Mouse (Mus musculus) layer of hippocampus, postnatal 36 days (tissue): ENCODE results near the gene Dcaf7. TPM values are rescaled to one million over a fixed set of nuclear protein-coding genes. Genes with fewer than 3 reads are reported as not detected.
"Not testable (repeated sequence)": the region's sequence is repeated elsewhere in the genome, so short reads cannot be mapped to it uniquely, and the experiment has no call there.

Source experiments
- DNase-seq, 2 experiments: peaks; one replicate each; pipeline ENCODE4 v3.0.0; 2022
- total RNA-seq, 2 experiments: library from RNA; stranded (reverse); gene quantifications; 2 replicates each; pipeline ENCODE4 v1.2.3; 2021

Gene Dcaf7
- total RNA-seq, result 100 to 1,000 TPM; 137 to 141 TPM

DNA sequence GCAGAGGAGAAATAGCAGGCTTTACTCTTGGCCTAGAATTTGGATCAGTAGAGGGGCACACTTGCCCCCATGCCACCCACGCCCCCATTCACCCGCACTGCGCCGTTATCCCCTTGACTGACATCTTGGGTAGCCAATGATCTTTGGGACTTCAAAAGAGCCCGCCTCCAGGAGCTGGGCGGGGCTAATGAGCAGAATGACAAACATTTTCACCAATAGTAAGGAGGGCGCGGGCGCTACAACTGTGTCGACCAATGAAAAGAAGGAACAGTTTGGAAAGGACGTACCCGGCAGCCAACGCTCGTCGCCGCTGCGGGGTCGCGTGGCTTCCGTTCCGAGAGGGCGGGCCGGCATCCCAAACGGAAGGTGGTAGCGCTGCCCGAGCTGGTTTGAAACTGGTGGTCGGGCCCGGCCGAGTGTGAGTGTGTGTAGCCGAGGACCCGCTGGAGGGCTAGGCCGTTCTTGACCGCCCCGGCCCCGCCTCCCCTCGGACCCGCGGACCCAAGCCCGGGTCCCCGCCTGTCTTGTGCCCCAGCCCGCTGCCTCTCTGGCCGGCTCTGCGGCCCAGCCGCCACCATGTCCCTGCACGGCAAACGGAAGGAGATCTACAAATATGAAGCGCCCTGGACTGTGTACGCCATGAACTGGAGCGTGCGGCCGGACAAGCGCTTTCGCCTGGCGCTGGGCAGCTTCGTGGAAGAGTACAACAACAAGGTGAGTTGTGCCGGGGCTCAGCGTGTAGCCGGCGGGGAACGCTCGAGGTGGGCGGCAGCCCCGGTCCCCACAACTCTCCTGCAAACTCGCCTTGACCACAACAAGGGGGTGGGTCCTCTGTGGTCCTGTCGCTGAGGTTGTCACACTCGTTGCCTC lies at the start of gene Dcaf7:
Gene Dcaf7, plus strand, starts transcription at position 325 of the 870 bp plus-strand sequence.
- peak; percentile 98 to 100 for DNase-seq

DNA sequence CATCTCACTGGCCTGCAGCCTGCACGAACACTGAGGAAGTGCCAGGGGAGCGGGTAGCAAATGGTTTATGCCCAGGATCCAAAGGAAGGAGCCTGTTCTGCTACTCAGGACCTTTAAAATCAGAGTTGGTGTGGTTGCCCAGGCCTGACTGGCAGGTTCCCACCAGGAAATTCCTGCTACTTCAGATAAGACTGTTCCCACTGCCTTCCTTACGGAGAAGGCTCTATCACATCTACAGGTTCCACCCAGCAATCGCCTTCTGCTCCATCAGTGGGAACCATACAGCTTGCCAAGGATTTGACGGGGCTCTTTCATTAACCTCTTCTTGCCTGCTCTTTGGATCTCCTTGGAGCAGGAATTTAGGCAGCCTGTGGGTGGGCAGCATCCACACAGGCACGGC lies 49.2 kb upstream of the Dcaf7 start:
- no peak for DNase-seq

DNA sequence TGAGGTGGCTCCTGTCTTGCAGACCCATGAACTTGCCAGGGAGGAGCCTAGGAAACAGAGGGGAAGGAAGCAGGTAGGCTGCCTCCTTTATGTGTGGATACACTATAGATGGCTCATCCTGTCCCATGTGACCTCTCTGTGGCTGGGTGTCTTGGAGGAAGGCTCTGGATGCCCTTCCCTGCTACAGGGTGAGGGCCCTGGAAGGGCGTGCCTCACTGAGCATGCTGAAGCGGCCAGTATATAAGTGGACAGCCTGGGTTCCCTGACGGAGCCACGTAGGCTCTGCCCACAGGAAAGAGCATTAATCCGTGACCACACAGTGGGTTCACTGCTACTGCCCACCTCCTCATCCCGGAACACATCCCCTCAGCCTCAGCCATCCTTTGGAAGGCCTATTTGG lies 47.2 kb upstream of the Dcaf7 start:
- no peak for DNase-seq

DNA sequence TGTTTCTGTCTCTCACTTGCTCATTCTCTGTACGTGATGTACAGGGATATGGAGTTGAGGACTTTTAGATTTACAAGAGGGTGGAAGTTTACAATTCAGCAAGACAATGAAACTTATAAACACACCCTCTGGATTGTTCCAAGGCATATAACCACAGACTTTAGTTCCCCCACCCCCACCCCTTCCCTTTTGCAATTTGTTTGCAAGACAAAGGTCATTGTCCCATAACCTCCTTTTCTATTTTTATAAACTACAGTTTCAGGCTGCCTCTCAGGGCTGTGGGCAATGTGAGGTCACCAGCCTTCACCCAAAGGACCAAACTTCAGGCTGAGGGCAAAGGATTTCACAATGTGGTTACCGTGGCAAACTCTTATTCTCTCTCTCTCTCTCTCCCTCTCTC lies 46.4 kb upstream of the Dcaf7 start:
- DNase-seq, result no peak

DNA sequence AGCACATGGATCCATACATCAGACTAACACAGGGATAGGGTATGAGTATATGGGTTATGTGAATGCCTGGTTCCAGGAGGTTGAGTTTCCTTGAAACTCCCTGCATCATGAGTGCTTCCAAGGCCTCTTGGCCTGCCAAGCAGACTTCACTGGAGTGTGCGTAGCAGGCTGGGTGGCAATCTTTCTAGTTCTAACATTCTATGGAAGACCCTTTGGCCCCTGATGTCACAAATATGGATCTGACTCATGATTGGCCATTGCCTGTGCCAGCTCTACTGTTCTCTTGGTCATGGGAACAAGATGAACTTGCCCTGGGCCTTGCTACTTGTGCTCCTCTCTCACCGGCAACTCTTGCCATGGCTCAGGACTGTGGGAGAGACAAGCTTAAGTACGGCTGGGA lies 42.3 kb upstream of the Dcaf7 start, which contains the start of gene Ace3:
Gene Ace3, plus strand, starts transcription at position 301 of the 400 bp plus-strand sequence.
- DNase-seq, result no peak

DNA sequence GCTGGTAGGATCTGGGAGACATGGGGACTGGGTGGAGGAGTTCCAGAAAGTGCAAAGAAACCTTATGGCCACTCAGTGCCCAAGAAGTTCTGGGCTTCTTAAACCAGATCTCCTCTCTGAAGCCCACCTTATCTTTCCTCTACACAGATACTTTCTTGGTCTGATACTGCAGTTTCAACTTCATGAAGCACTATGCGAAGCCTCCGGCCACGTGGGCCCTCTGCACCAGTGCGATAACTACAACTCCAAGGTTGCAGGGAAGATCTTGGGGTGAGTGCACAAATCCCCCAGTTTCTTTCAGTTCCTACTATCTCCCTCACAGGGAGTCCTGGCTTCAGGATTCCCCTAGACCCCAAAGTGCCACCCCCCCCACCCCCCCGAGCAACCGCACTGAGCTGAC lies 36.6 kb upstream of the Dcaf7 start:
- DNase-seq, result no peak

DNA sequence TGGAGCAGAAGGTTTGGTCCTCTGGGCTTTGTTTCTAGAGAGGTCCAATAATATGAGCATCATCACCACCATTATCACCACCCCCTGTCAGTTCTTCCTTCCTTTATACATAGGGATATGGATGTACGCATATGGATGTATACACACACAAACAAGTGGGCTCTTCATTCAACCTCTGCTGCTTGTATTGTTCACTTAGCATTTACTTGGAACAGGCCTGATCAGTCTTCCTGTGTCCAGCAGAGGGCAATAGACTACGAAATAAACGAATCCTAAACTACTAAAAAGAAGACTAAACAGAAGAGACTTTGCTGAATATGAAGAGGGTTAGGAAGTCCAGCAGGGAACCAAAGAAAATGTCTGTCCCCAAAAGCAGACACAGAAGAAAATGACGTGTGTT lies 35.0 kb upstream of the Dcaf7 start:
- DNase-seq, result no peak

DNA sequence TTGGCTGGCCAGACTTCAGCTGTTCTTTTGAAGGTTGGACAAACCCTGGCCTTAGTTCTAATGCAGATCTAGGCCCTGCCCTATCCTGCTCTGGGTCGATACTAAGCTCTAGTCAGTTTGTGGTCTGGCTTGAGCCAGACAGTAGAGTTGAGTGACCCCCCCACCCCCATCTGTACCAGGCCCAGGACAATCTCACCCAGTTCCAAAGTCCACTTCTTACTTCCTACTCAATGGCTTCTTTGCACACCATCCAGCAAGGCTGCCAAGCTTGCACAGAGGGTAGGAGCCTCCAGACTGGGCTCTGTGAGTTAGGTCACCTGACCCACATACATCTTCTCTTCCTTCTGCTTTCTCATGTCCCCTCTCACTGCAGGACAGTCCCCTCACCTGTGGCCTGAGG lies 32.1 kb upstream of the Dcaf7 start:
- no peak for DNase-seq

DNA sequence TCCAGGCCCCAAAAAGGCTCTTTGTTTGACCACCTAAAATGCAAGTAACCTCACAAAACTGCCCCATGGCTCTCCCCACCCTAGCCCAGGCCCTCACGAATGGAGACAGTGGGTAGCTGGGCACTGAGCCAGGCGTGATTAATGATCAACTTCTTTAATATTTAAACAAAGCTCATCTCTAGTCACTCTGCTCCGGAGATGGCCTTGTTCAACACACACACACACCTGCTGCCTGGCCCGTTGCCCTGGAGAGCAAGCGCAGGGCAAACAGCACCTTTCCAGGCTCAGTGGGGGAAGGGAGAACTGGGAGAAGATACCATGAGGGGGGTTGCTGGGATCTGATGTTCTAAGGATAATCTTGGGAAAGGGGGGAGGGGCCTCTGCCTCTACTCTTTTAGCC lies 30.7 kb upstream of the Dcaf7 start:
- DNase-seq, result no peak

DNA sequence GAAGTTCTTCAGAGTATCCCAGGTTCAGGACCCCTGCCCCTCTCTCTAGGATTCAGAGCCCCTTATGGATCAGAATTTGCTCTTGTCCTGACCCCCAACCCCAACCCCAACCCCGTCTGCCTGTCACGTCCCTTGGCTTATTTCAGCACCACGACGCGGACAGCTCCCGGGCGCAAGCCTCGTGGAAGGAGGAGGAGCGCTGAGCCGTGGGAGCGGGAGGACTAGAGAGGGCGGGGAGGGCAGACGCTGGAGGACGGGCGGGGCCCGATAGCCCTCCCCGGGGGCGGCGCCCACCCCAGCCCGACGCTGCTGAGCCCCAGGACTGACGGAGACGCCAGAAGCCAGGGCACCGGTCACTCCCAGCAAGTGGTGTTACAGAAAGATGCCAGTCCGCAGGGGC lies 28.9 kb upstream of the Dcaf7 start, which contains the start of gene Kcnh6:
Gene Kcnh6, plus strand, starts transcription at position 304 of the 400 bp plus-strand sequence.
- DNase-seq, result no peak

DNA sequence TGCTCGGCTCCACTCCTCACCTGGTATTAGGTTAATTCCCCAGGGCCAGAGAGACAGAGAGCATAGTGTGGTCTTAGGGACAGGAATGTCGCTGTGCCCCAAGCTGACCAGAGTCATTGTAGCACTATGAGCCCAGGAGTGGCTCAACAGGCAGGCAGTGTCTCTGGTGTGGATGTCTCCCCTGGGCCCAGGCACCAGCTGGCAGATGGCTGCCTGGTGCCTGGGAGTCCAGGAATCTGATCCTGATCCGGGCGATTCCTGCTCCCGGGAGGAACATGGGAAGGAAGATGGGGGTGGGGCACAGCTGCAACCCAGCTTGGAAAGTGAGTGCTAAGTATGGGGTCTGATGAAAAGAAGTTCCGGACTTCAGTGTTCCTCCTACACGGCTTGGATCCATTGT lies 24.0 kb upstream of the Dcaf7 start:
- no peak for DNase-seq

DNA sequence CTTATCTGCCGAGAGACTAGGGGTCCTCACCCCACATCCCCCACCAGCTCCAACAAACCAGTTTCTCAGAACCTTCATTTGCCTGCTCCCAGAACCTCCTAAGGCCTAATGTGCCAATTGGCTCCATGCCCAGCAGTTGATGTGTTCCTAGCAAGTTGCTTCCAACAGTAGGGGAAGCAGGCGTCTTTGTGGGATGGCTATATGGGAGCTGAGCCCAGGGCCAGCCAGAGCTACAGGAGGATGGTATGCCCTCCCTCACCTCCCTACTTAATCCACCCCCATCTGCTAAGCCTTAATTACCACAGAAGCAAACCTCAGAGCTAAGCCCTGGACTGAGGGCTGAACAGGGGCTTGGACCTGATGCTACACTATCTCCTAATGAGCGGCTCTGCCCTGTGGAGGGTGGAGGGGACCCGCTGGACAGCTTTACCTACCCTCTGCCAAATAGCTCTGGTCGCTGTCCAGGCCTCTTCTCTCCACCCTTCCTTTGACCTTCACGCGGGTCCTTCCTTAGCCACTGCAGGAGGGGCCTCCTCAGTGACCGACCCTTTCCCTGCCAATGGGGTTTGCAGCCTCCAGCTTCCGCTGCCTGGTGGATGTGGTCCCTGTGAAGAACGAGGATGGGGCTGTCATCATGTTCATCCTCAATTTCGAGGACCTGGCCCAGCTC lies 23.0 kb upstream of the Dcaf7 start:
- DNase-seq, result peak in 1 of 2 experiments; percentile 43

DNA sequence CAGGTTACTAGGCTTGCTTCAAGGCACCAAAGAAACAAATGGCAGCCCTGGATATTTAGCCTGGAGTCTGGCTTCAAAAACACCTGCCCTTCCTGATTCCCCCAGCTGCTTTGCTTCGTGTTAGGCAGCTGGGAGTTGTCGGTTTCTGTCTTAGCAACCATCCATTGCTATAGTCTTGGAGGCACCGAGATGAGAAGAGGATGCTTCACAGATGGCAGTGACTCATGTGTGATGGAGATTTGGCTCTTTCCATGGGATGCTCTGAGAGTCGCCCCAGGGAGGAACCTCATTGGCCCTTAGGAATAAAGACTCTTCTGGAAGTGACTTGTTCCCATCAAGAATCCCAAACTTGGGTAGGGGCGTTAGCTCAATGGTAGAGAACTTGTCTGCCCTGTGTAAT lies 20.2 kb upstream of the Dcaf7 start:
- no peak for DNase-seq

DNA sequence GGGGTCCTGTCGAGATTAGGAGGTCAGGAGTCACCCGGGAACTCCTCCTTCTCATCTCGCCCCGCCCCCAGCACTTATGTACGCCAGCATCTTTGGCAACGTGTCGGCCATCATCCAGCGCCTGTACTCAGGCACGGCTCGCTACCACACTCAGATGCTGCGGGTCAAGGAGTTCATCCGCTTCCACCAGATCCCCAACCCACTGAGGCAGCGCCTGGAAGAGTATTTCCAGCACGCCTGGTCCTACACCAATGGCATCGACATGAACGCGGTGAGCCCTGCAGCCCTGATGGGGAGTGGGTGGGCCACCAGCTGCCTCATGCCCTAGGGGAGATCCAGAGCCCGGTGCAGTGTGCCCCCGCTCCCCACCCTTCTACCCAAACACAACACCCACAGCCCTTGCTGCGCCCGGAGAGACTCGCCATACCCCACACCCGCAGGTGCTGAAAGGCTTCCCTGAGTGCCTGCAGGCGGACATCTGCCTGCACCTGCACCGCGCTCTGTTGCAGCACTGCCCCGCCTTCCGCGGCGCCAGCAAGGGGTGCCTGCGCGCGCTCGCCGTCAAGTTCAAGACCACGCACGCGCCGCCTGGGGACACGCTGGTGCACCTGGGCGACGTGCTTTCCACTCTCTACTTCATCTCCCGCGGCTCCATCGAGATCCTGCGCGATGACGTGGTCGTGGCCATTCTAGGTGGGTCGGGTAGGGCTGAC lies 16.5 kb upstream of the Dcaf7 start:
- peak; percentile 57 to 59 for DNase-seq

DNA sequence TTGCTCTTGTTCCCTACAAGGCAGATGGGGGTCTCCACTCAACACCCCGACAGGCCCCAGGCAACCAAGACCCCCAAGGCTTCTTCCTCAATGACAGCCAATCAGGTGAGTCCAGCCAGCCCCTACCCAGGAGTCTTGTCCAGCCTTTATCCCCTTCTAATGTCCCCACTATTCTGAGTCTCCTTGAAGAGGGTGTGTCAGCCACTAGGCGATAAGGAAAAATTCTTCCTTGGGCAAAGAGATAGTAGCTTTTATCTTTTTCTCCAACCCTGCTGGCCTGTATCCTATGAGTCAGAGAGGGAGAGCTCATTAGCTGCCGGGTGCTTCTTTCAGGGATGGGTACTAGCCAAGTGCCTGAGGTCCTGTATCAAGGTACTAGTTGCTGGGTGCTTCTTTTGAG lies 10.9 kb upstream of the Dcaf7 start:
- no peak for DNase-seq

DNA sequence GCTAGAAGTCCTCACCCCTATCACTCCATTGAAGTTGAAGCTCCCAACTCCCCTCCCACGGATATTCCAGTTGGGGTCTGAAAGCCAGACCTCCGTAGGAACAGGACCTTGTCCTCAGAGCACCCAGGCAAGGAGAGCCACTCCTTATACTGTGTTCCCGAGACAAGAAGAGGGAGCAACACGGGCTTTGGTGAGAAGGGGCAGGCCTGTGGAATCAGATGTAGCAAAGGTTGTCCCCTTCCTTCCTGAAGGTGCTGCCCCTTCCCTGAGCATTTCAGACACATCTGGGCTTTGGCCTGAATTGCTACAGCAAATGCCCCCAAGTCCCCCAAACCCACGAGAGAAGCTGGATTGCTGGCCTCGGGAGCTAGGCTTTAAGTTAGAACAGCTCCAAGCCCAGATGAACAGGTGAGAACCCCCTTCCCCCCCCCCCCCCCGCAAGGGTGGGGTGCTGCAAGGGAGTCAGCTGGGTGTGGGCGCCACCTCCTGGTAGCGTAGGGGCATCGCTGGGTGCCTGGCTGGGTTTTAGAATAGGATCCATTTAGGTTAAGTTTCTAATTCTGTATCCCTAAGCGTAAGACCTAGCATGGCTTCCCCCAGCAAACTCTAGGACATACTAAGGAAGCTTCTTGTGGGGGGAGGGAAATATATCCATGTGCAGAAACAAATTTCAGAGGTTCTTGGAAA lies 10.1 kb upstream of the Dcaf7 start:
- peak; percentile 44 to 48 for DNase-seq

DNA sequence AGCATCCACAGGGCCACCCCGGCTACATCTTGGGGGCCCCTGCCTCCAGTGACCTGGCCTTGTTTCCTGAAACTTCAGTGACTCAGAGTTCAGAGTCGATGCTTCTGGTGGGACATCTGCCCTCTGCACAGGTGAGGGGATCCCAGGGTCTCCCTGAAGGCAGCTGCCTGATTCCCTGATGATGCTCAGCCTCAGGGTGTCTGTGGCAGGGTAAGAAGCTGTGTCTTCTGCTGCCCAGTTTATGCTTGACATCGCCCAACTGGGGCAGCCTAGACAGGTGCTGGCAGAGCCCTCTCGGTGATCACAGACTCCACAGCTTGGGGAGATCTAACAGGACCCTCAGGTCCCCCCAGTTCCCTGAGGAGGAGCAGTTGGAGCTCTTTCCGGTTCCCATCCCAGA lies 9.1 kb upstream of the Dcaf7 start:
- DNase-seq, result no peak

DNA sequence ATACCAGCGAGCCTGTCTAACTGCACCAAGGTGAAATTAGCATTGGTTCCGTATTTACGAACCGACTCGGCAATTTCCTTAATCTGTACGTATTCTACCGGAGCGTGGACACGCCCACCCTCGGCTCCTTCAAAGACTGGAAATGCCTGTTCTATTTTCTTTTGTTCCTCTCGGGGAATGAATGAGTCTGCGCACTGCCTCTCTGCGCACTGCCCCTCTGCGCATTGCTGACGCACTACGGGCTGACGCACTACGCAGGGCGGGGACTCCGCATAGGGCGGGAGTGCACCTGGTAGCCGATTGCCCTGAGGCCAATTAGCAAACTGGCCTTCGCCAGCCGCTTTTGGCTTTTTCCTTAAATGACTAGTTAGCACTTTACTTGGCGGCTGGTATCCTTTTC lies 4.6 kb upstream of the Dcaf7 start:
- DNase-seq, result not testable (repeated sequence)

DNA sequence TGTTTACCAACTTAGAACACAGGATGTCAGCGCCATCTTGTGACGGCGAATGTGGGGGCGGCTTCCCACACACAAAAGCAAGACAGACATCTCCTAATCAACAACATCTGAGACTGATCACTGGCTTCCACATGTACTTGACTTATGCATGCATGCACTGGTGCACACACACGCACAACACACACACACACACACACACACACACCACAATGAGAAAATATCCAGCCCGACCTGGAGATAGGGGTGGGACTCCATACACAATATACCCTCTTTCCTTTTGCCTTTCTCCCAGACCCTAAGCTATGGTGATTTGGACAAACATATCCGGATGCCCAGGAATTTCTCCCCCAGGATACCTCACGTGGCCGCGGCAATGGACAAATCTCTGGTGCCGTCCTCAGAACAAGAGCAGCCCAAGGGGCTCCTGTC lies 3.2 kb upstream of the Dcaf7 start:
- DNase-seq, result no peak

DNA sequence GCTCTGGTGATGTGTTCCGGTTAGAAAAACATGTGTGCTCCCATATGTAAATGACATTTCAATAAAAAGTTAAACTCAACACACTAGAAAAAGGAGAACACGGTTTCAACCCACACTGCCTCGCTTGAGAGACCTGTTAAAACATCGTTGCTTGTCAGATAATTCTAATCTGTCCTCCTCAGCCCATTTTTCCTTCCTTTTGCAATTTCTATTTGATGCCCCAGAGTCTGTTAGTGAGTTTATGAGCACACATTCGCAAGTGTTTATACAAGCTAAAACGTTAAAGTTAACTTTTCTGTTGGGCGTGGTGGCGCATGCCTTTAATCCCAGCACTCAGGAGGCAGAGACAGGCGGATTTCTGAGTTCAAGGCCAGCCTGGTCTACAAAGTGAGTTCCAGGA lies 1.7 kb upstream of the Dcaf7 start:
- no peak for DNase-seq

DNA sequence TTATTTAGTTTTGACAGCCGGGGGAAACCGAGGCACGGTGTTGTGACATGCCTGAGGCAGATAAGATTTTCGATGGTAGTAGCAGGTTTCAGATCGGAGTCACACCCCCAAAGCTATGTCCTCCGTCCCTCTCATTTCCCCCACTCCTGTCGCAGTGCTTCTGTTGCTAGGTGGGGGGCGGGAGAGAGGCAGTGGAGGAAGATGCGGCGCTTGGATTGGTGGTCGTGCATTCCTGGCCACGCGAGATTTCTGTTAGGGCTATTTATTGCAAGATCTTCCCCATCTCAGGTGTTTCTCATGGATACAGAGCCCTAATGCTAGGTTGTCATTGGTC lies 713 bp downstream of the Dcaf7 start:
- DNase-seq, result peak; percentile 46 to 51

DNA sequence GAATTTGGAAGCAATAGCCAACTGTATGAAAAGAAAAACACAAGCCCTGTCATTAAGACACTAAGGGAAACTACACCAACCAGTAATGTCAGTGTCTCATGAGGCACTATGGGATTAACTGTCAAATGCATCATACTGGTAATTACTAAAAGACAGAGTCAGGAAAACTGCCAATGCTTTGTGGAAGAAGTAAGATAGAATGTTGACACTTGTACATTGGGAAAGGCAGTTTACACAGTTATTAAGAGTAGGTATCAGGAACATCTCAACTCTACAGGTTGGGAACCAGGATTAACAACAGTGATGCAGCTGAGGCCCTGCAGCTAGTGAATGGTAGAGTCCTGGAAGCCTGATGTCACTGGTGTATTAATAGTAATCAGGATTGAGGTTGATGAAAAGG lies 7.7 kb downstream of the Dcaf7 start:
- no peak for DNase-seq

DNA sequence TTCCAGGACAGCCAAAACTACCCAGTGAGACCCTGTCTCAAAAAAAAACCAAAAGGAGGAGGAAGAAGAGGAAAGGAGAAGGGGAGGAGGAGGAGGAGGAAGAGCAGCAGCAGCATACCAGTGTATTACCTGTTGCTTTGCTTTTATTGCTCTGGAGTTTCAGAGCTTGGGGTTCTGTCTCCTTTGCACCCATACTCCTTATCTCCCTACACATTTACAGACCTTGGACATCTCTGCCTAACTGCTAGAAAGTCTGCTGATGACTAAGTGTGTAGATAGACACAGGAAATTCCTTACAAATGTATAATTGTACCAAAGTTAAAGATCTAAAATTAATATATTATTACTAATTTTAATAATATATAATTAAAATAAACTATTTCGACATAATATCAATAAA lies 8.6 kb downstream of the Dcaf7 start:
- no peak for DNase-seq
